ENCODE assay signal across 15 mouse cellular contexts in the genomic region with DNA sequence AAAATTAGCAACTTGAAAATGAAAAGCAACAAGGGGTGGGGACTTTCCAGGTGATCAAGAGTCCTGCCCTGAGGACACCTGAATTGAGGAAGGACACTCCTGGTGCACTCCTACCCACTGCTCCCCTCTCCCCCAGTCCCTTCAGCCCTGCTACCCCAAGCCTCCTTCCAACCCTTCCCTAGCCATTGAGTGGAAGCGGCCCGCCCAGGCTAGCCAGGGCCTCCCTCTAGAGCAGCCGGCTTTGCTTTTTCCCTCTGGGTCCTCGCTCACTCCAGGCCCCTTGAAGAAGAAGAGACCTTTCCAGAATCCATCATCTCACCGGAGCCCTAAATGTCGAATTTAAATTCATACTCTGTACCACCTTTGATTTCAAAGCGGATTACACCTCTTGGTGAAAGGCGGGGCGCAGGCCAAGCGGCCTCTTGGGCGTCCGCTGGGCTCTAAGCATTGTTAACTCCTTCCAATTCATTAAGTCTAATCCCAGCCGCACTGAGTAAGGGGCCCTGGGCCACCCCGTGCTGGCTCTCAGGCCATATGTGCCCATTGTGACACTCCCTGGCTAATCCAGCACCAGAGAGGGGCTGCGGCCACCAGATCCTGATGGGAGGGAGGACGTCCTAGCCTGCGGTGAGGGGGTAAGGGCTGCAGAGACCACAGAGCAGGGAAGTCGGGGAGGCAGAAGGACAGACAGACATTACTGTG.
DNase-seq lines count a peak whose midpoint lies in the region; ATAC-seq lines count a peak whose summit lies in the region.
"Had no signal": no experiment of that assay in that cellular context is flagged by ENCODE, and none has a peak within 500 bp of the region (broad histone marks: within the 10 kb centered on the region; RNA-seq: fewer than 3 reads in every experiment).

No protein-coding gene starts in this region.

- peaks cover 11% of the 10 kb centered on the region; the same call in 1 of the 2 replicates for H3K27me3 ChIP-seq in neural tube, embryonic 15.5 days (replicated peaks)
- peaks cover 10% of the 10 kb centered on the region; the same call in 1 of the 2 replicates for H3K27me3 ChIP-seq in hindbrain, embryonic 12.5 days
- H3K27me3 ChIP-seq in midbrain, embryonic 15.5 days (replicated peaks) = peaks cover 19% of the 10 kb centered on the region

- H3K4me1 ChIP-seq in neural tube, embryonic 15.5 days = peaks cover 4% of the 10 kb centered on the region; the same call in 1 of the 2 replicates
- peaks cover 12% of the 10 kb centered on the region; the same call in 1 of the 2 replicates for H3K4me1 ChIP-seq in hindbrain, embryonic 12.5 days
- peaks cover 8% of the 10 kb centered on the region for H3K4me1 ChIP-seq in midbrain, embryonic 15.5 days
- H3K4me1 ChIP-seq: limb, embryonic 13.5 days had no signal

- peak; percentile 27 for DNase-seq in neural tube, embryonic 10.5 days (ENCODE audit: extremely low spot score, low spot score)
- no peak for DNase-seq in heart, postnatal 36 days
- DNase-seq in layer of hippocampus, postnatal 14 days (ENCODE audit: low spot score in 2 of 2) = no peak
- DNase-seq: cerebellum, adult 11 months; gastrocnemius, postnatal 10 days; heart, postnatal 10 days; kidney, adult 11 months; kidney, postnatal 36 days; liver, postnatal 0 days; right cerebral cortex, postnatal 25 days had no signal

- H3K36me3 ChIP-seq in neural tube, embryonic 15.5 days = no peaks in the 10 kb centered on the region
- no peaks in the 10 kb centered on the region for H3K36me3 ChIP-seq in hindbrain, embryonic 12.5 days
- H3K36me3 ChIP-seq in midbrain, embryonic 15.5 days (replicated peaks) = no peaks in the 10 kb centered on the region
- H3K36me3 ChIP-seq: limb, embryonic 13.5 days had no signal

- no peak overlapping the region for H3K4me3 ChIP-seq in neural tube, embryonic 15.5 days (replicated peaks)
- H3K4me3 ChIP-seq in hindbrain, embryonic 12.5 days = no peak overlapping the region
- no peak overlapping the region for H3K4me3 ChIP-seq in midbrain, embryonic 15.5 days
- H3K4me3 ChIP-seq: limb, embryonic 13.5 days had no signal

- WGBS in neural tube, embryonic 15.5 days = 23% methylated on average over 18 of the region's 18 CpGs
- 18% methylated on average over 18 of the region's 18 CpGs for WGBS in hindbrain, embryonic 12.5 days
- WGBS in midbrain, embryonic 15.5 days = 9% methylated on average over 18 of the region's 18 CpGs

- intact Hi-C loops in heart, postnatal 36 days (cut with DNase I) = no loop called here

- no peaks in the 10 kb centered on the region for H3K9me3 ChIP-seq in neural tube, embryonic 15.5 days (replicated peaks)
- no peaks in the 10 kb centered on the region for H3K9me3 ChIP-seq in hindbrain, embryonic 12.5 days (replicated peaks)
- H3K9me3 ChIP-seq in midbrain, embryonic 15.5 days = no peaks in the 10 kb centered on the region
- H3K9me3 ChIP-seq: limb, embryonic 13.5 days had no signal

- H3K9ac ChIP-seq in neural tube, embryonic 15.5 days (replicated peaks) = no peak overlapping the region
- no peak overlapping the region for H3K9ac ChIP-seq in hindbrain, embryonic 12.5 days
- H3K9ac ChIP-seq in midbrain, embryonic 15.5 days = no peak overlapping the region
- H3K9ac ChIP-seq: limb, embryonic 13.5 days; liver, postnatal 0 days had no signal

- ATAC-seq in neural tube, embryonic 15.5 days (ENCODE audit: low FRiP score) = no peak
- ATAC-seq in hindbrain, embryonic 12.5 days (ENCODE audit: low FRiP score) = peak; percentile 68; the same call in 1 of the 2 replicates
- ATAC-seq in midbrain, embryonic 15.5 days (replicated peaks) = peak; percentile 66
- no peak for ATAC-seq in activated CD4-positive, CD25-positive, alpha-beta regulatory T cell, adult 4 months
- ATAC-seq: liver, postnatal 0 days had no signal

- H3K27ac ChIP-seq in neural tube, embryonic 15.5 days (replicated peaks) = no peak overlapping the region
- no peak overlapping the region for H3K27ac ChIP-seq in hindbrain, embryonic 12.5 days
- 0 out of 2 replicates have a peak overlapping the region, but pooled peaks have one; percentile 13 for H3K27ac ChIP-seq in midbrain, embryonic 15.5 days
- H3K27ac ChIP-seq: limb, embryonic 13.5 days had no signal

- no peak overlapping the region for H3K4me2 ChIP-seq in neural tube, embryonic 15.5 days
- no peak overlapping the region for H3K4me2 ChIP-seq in hindbrain, embryonic 12.5 days (replicated peaks)
- no peak overlapping the region for H3K4me2 ChIP-seq in midbrain, embryonic 15.5 days
- H3K4me2 ChIP-seq: limb, embryonic 13.5 days had no signal

Comparison
In these comparisons a context has a peak if more than half of its experiments do, and no peak if none do; other contexts are left out.
1. ATAC-seq: peak in hindbrain, embryonic 12.5 days (single experiment) and midbrain, embryonic 15.5 days (single experiment); none in neural tube, embryonic 15.5 days (single experiment) and activated CD4-positive, CD25-positive, alpha-beta regulatory T cell, adult 4 months (single experiment).